Mouse (Mus musculus) kidney, adult 18-20 months (tissue): ENCODE results near the gene H13.

Experiments
- DNase-seq: peaks from one replicate; pipeline ENCODE4 v3.0.0; 2021

Gene H13

DNA sequence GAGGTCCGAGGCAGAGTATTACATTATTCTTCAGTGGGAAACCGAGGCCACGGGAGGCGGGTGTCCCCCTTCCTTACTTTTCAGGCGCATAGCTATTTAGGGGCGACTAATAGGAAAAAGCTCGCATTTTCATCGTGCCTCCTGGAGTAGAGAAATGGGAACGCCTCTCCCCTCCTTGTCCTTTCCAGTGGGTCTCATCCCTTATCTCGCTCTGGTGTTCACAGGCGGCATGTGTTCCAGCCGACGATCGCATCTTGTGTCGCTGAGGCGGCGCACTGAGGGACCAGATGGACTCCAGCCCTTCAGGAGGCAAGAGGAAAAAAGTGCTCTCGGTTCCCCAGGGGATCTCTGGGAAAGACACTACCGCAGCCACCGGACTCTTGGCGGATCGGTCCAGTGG is 67.5 kb downstream of the H13 start:
- DNase-seq, result peak; percentile 47

DNA sequence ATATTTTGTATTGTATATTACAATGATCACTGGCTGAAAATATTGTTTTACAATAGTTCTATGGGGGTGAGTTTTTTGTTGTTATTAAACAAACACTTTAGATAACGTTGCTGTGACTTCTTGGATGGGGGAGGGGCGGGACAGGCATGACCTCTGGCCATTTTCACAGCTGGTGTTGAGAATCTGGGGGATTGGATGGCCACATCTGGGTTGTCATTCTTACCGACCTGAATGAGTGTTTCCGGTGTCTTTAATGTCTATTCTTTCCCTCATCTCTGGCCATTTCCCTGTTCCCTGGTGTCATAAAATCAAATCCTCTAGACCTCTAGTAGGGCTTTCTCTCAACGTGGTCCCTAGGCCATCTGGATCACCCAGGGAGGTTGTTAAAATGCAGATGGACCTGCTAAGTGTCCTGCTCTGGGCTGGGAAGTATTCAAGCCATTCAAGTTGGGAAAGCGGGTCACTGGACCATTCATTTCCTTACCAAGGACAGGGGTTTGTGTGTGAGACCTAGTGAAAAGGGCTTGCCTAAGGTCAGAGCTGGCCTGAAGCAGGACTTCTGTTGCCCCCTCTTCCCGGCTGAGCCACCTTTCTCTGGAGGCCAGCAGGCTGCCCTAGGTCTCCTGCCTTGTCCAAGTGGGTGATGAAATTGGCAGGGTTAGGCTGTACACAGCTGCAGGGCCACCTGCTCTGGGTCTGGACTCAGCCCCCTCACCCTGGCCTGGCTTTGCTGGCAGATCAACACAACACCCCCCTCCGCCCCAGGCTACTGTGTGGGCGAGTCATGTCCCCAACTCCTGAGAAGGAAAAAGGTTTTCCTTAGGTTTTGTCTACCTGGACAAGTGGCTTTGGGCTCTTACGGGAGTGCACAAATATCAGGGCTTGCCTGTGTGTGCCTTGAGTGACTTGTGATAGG is 68.3 kb downstream of the H13 start:
- peak; percentile 44 for DNase-seq

DNA sequence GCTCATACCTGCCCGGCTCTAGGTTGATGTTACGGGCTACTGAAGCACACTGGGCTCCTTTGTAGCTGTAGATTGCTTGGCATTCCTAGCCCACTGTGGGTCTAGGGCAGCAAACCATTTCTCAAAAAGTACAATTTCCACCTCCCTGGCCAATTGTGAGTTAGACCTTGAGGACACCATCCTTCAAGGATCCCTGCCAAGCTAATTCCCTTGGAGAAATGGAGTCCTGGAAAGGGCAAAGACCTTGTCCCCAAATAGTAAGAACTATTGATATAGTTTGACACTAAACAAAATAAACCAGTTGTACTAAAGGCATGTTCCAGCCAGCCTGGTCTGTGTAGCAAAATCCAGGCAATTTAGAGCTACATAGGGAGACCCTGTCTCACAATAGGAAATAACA is 69.1 kb downstream of the H13 start:
- no peak for DNase-seq

- peak; percentile 88 for DNase-seq
Measured at GRCm38 (mm10) chr2:152739031-152739841, 70.0 kb downstream of the H13 start.

DNA sequence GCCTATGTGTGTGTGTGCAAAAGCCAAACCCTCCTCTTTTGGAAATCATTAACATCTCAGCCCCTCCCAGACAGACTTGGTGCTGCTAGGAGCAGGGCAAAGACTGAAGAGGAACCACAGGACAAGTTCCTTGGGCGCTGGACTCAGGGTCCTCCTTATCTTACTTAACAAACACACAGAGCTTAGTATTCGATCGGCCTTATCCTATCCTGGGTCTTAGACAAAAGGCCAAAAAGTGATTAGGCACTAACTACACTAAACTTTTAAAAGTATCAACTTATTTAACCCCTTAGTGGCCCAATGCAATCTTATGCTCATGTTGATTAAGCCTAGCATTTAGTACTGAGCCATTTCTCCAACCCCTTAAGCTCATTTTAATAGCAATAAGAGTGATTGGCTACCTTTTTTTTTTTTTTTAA is 70.6 kb downstream of the H13 start:
- no peak for DNase-seq

DNA sequence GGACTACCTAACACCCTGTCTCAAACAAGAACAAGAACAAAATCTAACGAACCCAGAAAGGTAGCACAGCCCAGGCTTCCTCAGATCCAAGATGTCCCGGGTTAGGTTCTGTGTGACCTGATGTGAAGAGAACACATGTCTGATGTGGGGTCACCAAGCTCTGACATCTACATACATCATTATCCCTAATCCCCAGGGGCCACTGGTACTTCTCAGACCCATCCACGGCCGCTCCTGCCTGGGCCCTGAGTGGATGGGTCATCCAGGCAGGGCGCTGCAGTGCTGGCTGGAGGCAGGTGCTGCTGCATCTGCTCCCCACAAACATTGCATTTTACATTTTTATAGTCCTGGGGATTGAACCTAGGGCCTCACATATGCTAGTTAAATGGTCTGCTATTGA is 71.2 kb downstream of the H13 start:
- peak; percentile 17 for DNase-seq

- DNase-seq, result peak; percentile 73
Measured at GRCm38 (mm10) chr2:152741153-152742041, 72.1 kb downstream of the H13 start.

- DNase-seq, result peak; percentile 78
Measured at GRCm38 (mm10) chr2:152742435-152742834, 73.2 kb downstream of the H13 start.

DNA sequence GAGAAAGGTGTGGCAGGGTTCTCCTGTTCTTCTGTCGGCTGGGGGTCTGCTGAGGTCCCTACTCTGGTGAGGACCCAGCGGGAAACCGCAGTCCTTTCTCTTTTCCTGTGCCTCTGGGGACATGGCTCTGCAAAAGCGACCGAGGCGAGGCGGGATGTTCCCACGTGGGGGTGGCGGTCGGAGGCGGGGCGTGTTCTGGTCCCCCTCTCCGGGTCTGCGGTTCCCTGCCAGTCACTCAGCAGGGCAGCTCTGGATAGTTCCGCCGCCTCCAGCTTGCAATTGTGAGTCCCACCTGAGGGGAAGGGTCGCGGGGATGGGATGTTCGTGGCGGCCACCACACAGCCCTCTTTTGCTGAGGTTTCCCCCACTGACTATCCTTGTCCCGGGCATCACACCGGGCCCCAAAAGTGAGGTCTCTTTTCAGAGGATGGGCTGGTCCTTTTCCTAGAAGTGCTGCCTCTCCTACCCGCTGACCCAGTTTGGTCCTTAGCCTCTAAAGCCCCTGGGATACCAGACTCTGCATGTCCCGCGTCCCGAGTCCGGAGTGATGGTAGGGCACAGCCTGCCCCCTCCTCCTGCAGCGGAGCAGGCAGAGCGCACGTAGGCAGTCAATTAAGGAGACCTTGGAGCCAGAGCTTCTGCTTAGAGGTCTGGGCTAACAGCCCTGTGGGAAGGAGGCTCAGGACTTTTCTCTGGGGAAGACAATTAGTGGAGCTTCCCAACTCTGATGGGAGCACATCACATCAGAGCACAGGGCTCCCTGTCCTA is 84.9 kb downstream of the H13 start, which contains the start of gene Cox4i2:
Cox4i2 (plus strand) TSS at position 230 of the 768 bp plus-strand sequence.
- DNase-seq, result no peak

DNA sequence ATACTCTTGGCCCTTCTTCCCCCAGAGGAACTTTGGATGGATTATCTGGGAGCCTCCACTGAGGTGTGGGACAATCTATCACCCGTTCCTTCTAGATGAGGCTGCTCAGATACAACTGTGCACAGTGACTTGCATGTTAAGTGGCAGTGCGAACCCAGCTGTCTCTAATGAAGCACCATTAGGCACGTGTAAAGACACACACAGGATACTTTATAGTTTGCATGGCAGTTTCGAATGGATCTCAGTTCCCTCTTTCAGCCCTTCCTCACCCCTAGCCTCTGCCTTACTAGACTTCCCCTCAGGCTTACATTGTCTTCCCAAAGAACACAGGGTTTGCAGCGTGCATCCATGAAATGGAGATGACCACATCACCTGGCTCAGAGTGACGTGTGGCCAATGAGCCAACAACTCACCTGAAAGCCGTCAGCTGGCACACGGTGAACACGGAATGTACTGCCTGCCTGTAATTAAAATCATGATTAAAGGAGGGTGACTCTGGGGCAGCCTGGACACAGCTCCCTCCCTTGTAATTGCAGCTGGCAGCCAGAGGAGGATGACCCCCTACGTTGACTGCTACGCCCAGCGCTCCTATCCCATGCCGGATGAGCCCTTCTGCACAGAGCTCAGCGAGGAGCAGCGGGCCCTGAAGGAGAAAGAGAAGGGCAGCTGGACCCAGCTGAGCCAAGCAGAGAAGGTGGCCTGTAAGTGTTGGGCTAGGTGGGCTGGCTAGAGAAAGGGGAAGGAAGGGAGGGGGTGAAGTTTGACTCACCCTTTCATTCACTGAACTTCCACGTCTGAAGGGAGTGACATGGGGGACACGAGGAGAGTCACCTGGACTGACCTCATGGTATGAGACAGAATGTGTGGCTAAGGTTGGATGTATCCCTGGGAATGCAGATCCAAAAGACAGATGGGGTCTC is 87.5 kb downstream of the H13 start:
- DNase-seq, result no peak

GRCm38 (mm10) chr2:152757478-152757877 is 88.2 kb downstream of the H13 start:
- no peak for DNase-seq
